Mouse (Mus musculus): ENCODE measurements around the gene Gad1. TPM values are rescaled to one million over a fixed set of nuclear protein-coding genes. Genes with fewer than 3 reads are reported as not detected.
A peak's percentile ranks its signal among the peaks of the same experiment; 100 is the strongest.

Gene Gad1
- polyA plus RNA-seq, 1 experiment = 7.2 TPM

DNA sequence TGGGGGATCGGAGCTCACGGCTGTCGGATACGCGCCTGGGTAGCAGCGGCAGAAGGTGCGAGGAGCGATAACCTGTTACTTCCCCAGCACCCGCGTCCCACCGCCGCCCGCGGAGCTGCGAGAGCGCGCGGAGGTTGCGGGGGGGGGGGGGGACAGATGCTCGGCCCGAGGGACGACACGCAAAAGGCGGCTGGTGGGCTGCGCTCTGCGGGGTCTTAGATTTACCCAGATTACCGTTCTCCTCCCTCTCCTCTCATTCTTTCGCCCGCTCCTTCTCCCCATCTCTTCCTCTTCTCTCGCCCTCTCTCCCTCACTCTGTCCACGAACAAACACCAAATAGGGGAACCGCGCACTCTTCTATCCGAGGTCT is 9.7 kb downstream of the Gad1 start:
- Histone ChIP-seq H3K4me1 (ENCODE audit: control insufficient read depth, insufficient read depth, low read length) (no peaks in the 10 kb centered on the region), H3K36me3 (ENCODE audit: control insufficient read depth, insufficient read depth, low read length, poor library complexity, severe bottlenecking) (no peaks in the 10 kb centered on the region), H3K27me3 (ENCODE audit: control insufficient read depth, insufficient read depth, low read length, poor library complexity, severe bottlenecking) (peaks cover 22% of the 10 kb centered on the region), H3K4me3 (ENCODE audit: low read depth, low read length) (peak overlapping the region; percentile 41), H3K9me3 (replicated peaks; ENCODE audit: control insufficient read depth, insufficient read depth, low read length, poor library complexity, severe bottlenecking) (no peaks in the 10 kb centered on the region), H3K27ac (ENCODE audit: insufficient read depth, low read length) (no peak overlapping the region), H3K9ac (ENCODE audit: low read depth, poor library complexity, severe bottlenecking) (peak overlapping the region; percentile 39)
- TF ChIP-seq POLR2A (IDR thresholded peaks at IDR 0.05; ENCODE audit: insufficient read depth, low read length) (no peak), CTCF (IDR thresholded peaks at IDR 0.05; ENCODE audit: low read depth, low read length) (no peak), EP300 (IDR thresholded peaks at IDR 0.05; ENCODE audit: insufficient read depth, low read depth, low read length) (no peak)

GRCm38 (mm10) chr2:70562981-70563671 is 10.3 kb downstream of the Gad1 start:
- TF ChIP-seq POLR2A (IDR thresholded peaks at IDR 0.05; ENCODE audit: insufficient read depth, low read length) (no peak), EP300 (IDR thresholded peaks at IDR 0.05; ENCODE audit: insufficient read depth, low read depth, low read length) (0 out of 2 replicates have a peak, but pooled peaks have one; percentile 4), CTCF (IDR thresholded peaks at IDR 0.05; ENCODE audit: low read depth, low read length) (no peak)
- no peaks in the 10 kb centered on the region for H3K9me3 ChIP-seq (replicated peaks; ENCODE audit: control insufficient read depth, insufficient read depth, low read length, poor library complexity, severe bottlenecking)
- H3K36me3 ChIP-seq (ENCODE audit: control insufficient read depth, insufficient read depth, low read length, poor library complexity, severe bottlenecking) = no peaks in the 10 kb centered on the region
- peak overlapping the region; percentile 41 for H3K4me3 ChIP-seq (ENCODE audit: low read depth, low read length)
- no peaks in the 10 kb centered on the region for H3K4me1 ChIP-seq (ENCODE audit: control insufficient read depth, insufficient read depth, low read length)
- peaks cover 24% of the 10 kb centered on the region for H3K27me3 ChIP-seq (ENCODE audit: control insufficient read depth, insufficient read depth, low read length, poor library complexity, severe bottlenecking)
- no peak overlapping the region for H3K27ac ChIP-seq (ENCODE audit: insufficient read depth, low read length)
- H3K9ac ChIP-seq (ENCODE audit: low read depth, poor library complexity, severe bottlenecking) = peak overlapping the region; percentile 39

GRCm38 (mm10) chr2:70563721-70564645 is 11.1 kb downstream of the Gad1 start:
- H3K27me3 ChIP-seq (ENCODE audit: control insufficient read depth, insufficient read depth, low read length, poor library complexity, severe bottlenecking) = peaks cover 25% of the 10 kb centered on the region
- TF ChIP-seq POLR2A (IDR thresholded peaks at IDR 0.05; ENCODE audit: insufficient read depth, low read length) (no peak), EP300 (IDR thresholded peaks at IDR 0.05; ENCODE audit: insufficient read depth, low read depth, low read length) (no peak), CTCF (IDR thresholded peaks at IDR 0.05; ENCODE audit: low read depth, low read length) (no peak)
- H3K36me3 ChIP-seq (ENCODE audit: control insufficient read depth, insufficient read depth, low read length, poor library complexity, severe bottlenecking) = no peaks in the 10 kb centered on the region
- no peak overlapping the region for H3K27ac ChIP-seq (ENCODE audit: insufficient read depth, low read length)
- peaks cover 2% of the 10 kb centered on the region for H3K4me1 ChIP-seq (ENCODE audit: control insufficient read depth, insufficient read depth, low read length)
- peak overlapping the region; percentile 41 for H3K4me3 ChIP-seq (ENCODE audit: low read depth, low read length)
- H3K9me3 ChIP-seq (replicated peaks; ENCODE audit: control insufficient read depth, insufficient read depth, low read length, poor library complexity, severe bottlenecking) = no peaks in the 10 kb centered on the region
- peak overlapping the region; percentile 22 for H3K9ac ChIP-seq (ENCODE audit: low read depth, poor library complexity, severe bottlenecking)

DNA sequence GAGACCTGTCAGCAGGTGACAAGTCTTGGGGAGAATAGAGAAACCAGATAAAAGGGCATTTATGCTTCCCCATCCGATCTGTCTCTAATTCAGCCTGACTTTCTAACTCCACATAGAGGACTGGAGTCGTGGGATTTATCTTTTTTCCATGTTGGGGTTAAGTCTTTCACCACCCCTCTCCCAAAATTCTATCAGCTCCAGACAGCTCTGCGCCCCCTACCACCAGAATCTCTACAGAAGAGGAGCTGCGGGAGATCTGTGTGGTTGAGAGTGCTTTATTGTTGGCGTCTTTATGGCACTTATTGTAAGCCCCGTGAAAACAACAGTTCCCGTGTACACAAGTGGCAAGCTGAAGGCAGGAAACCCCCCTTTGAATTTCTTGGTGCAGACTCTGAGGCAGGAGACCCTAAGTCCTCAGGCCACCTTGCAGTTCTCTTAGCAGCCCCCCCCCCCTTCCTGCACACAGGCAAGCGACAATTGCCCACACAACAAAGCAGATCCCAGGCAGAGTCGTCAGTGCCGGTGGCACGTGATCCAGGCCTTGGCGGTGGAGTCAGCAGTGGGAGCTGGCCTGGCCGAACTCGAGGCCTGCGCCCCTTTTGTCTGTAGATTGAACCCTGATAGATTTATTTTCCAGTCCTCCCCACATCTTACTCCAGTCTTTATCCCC is 11.9 kb downstream of the Gad1 start:
- H3K36me3 ChIP-seq (ENCODE audit: control insufficient read depth, insufficient read depth, low read length, poor library complexity, severe bottlenecking) = no peaks in the 10 kb centered on the region
- peaks cover 27% of the 10 kb centered on the region for H3K27me3 ChIP-seq (ENCODE audit: control insufficient read depth, insufficient read depth, low read length, poor library complexity, severe bottlenecking)
- no peaks in the 10 kb centered on the region for H3K9me3 ChIP-seq (replicated peaks; ENCODE audit: control insufficient read depth, insufficient read depth, low read length, poor library complexity, severe bottlenecking)
- no peak overlapping the region for H3K4me3 ChIP-seq (ENCODE audit: low read depth, low read length)
- TF ChIP-seq POLR2A (IDR thresholded peaks at IDR 0.05; ENCODE audit: insufficient read depth, low read length) = no peak
- no peak for TF ChIP-seq CTCF (IDR thresholded peaks at IDR 0.05; ENCODE audit: low read depth, low read length)
- TF ChIP-seq EP300 (IDR thresholded peaks at IDR 0.05; ENCODE audit: insufficient read depth, low read depth, low read length) = no peak
- no peak overlapping the region for H3K9ac ChIP-seq (ENCODE audit: low read depth, poor library complexity, severe bottlenecking)
- no peak overlapping the region for H3K27ac ChIP-seq (ENCODE audit: insufficient read depth, low read length)
- peaks cover 2% of the 10 kb centered on the region for H3K4me1 ChIP-seq (ENCODE audit: control insufficient read depth, insufficient read depth, low read length)

GRCm38 (mm10) chr2:70565651-70566602 is 13.1 kb downstream of the Gad1 start:
- TF ChIP-seq EP300 (IDR thresholded peaks at IDR 0.05; ENCODE audit: insufficient read depth, low read depth, low read length) (no peak), CTCF (IDR thresholded peaks at IDR 0.05; ENCODE audit: low read depth, low read length) (no peak), POLR2A (IDR thresholded peaks at IDR 0.05; ENCODE audit: insufficient read depth, low read length) (no peak)
- H3K9me3 ChIP-seq (replicated peaks; ENCODE audit: control insufficient read depth, insufficient read depth, low read length, poor library complexity, severe bottlenecking) = no peaks in the 10 kb centered on the region
- H3K4me1 ChIP-seq (ENCODE audit: control insufficient read depth, insufficient read depth, low read length) = peaks cover 2% of the 10 kb centered on the region
- H3K36me3 ChIP-seq (ENCODE audit: control insufficient read depth, insufficient read depth, low read length, poor library complexity, severe bottlenecking) = no peaks in the 10 kb centered on the region
- H3K27ac ChIP-seq (ENCODE audit: insufficient read depth, low read length) = no peak overlapping the region
- H3K27me3 ChIP-seq (ENCODE audit: control insufficient read depth, insufficient read depth, low read length, poor library complexity, severe bottlenecking) = peaks cover 27% of the 10 kb centered on the region
- peak overlapping the region; percentile 11; the same call in 1 of the 2 replicates for H3K4me3 ChIP-seq (ENCODE audit: low read depth, low read length)
- H3K9ac ChIP-seq (ENCODE audit: low read depth, poor library complexity, severe bottlenecking) = 0 out of 2 replicates have a peak overlapping the region, but pooled peaks have one; percentile 15
